Mouse (Mus musculus) stomach, embryonic 16.5 days (tissue): ENCODE data around the gene 9130023H24Rik. TPM values are rescaled to one million over a fixed set of nuclear protein-coding genes. Genes with fewer than 3 reads are reported as not detected.

Source experiments
- polyA plus RNA-seq: library from polyadenylated mRNA; unstranded; fragments of >200 nt; fragmentation: Nextera tagmentation; extraction: Ambion mirVana; gene quantifications from 2 replicates; pipeline ENCODE4 v1.2.1, GENCODE M21; 2015

9130023H24Rik gene
- polyA plus RNA-seq, 1 experiment from 2014 or later: 6.9 TPM

Other genes with a start within 250 kb of the 9130023H24Rik start
- gene Pycard, start 244.2 kb downstream of the 9130023H24Rik start, polyA plus RNA-seq: 179 and 188 TPM in 2 replicates
- gene Trim72, start 234.1 kb downstream of the 9130023H24Rik start, polyA plus RNA-seq: 0.39 and 1.9 TPM in 2 replicates
- 4.1 and 4.3 TPM in 2 replicates for gene Itgam, start 175.4 kb downstream of the 9130023H24Rik start, polyA plus RNA-seq
- 0.04 TPM in 1 of 2 replicates, not detected in the other for gene Gm49368, start 175.3 kb downstream of the 9130023H24Rik start, polyA plus RNA-seq
- 0.27 and 0.72 TPM in 2 replicates for gene Itgax, start 108.5 kb downstream of the 9130023H24Rik start, polyA plus RNA-seq
- gene Itgad, start 83.7 kb downstream of the 9130023H24Rik start, polyA plus RNA-seq: not detected in 2 replicates
- gene Cox6a2, start 31.6 kb downstream of the 9130023H24Rik start, polyA plus RNA-seq: 1.2 and 35.0 TPM in 2 replicates
- 14.0 and 14.5 TPM in 2 replicates for gene Armc5, start 689 bp downstream of the 9130023H24Rik start, polyA plus RNA-seq
- 234 and 250 TPM in 2 replicates for gene Tgfb1i1, start 8.8 kb upstream of the 9130023H24Rik start, polyA plus RNA-seq
- 0.67 and 0.72 TPM in 2 replicates for gene Slc5a2, start 27.6 kb upstream of the 9130023H24Rik start, polyA plus RNA-seq
- gene BC017158, start 60.1 kb upstream of the 9130023H24Rik start, polyA plus RNA-seq: 33.6 and 35.5 TPM in 2 replicates
- gene Rgs10, start 180.7 kb upstream of the 9130023H24Rik start, polyA plus RNA-seq: 23.7 and 24.0 TPM in 2 replicates
- gene Tial1, start 223.7 kb upstream of the 9130023H24Rik start, polyA plus RNA-seq: 20.8 and 24.4 TPM in 2 replicates